Mouse (Mus musculus) kidney, postnatal 25 days (tissue): ENCODE measurements around the gene Rbms3.
A peak's percentile ranks its signal among the peaks of the same experiment; 100 is the strongest.

Experiments
- DNase-seq, 2 experiments: peaks; one replicate each; pipeline ENCODE4 v3.0.0; 2021; ENCODE audit warnings: mixed read lengths in 2 of 2

Rbms3 gene

DNA sequence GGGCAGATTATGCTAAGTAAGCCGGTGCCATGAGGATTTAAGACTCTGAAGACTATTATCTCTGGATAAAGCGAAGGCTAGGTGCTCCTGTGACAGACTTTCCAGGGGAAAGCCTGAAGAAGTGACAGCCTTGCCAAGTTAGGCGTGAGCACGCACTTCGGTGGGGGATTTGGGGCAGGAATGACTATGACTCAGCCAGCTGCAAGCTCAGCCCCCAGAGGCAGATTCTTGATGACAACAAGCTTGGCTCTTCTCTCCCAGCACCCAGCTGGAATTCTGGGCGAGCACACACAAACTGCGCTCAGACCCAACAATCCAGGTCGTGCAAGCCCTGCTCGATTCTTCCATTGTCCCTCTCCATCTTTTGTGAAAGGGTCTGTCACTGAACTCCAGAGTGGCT is 1038.6 kb downstream of the Rbms3 start:
- DNase-seq, result no peak

DNA sequence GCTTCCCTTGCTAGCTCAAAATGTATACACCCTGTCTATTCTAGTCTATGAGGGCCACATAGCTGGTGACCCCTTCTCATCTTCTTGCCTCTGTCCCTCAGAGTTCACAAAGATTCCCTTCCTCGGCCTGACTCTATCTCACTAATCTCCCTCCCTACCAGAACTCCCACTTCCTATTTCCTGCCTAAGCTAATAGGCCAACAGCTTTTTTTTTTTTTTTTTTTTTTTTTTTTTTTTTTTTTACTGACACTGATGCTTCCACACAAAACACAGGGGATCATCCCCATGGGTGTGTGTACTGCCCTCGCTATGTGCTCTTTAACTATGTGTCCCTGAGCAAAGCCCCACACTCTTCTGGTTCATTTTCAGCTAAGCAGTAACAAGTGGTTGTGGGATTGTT is 1060.0 kb downstream of the Rbms3 start:
- no peak for DNase-seq

DNA sequence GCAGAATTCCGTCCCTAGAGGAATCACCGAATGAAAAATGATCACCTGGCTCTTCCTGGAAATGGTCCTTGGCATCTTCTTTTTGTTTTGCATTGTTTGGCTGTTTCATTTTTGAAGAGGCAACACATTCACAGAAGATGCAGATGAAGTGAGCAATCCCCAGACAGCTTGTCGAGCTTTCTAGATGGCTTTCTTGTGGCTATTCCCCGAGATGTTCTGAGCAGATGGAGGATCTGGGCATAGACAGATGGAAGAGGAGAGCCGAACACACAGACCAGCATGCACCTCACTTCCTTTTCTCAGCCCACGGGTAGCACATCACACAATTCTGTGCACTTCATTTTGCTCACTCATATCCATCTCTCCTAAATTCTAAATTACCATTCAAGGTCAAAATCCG is 1063.0 kb downstream of the Rbms3 start:
- DNase-seq, result no peak

DNA sequence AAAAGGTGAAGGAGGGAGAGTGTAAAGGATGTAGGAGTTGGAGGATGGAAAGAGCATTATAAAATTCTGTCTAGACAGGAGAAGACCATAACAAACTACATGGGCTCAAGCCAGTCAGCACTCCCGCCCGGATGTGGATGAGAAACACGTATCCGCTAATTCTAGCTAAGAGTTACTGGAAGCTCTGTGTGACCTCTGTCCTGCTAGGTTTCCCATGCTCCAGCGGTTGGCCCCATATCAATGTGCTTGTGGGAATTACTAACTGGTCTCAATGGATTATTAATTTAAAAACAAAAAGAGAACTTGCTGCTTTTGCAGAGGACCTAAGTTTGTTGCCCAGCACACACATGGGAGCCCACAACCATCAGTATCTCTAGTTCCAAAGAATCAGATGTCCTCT is 1071.9 kb downstream of the Rbms3 start:
- DNase-seq, result no peak

DNA sequence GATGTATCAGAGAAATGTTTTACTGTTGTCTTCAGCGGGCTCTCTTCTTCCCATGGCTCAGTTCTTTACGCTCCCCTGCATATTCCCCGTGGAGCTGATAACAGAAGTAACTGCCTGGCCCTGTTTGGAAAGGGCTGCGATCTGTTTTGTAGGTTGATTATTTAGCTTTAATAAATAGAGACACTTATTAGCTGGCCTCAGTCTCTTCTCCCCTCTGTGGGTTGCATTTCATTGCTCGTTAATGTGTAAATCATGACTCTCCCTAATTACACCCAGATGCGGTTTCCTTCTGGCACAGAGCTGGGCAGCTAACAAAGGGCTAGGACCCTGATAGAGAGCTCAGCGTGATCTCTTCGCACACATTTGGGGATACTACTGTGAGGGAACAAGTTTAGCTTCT is 1073.1 kb downstream of the Rbms3 start:
- no peak for DNase-seq

DNA sequence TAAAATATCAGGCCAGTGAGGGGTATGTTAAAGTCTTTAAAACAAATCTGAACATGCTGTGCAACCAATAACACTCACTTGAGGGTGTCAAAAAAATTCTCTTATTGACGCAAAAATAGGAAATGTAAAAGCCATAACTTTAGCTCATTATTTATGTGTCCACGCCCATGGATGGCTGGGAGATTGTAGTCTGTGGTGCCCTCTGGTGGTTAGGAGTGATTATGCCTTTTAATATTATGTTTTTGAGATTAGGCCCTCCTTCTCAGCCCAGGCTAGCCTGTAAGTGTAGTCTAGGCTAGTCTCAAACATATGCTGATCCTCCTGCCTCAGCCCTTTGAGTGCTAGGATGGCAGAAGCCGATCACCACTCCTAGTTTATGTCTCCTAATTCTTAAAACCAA is 1076.5 kb downstream of the Rbms3 start:
- no peak for DNase-seq

DNA sequence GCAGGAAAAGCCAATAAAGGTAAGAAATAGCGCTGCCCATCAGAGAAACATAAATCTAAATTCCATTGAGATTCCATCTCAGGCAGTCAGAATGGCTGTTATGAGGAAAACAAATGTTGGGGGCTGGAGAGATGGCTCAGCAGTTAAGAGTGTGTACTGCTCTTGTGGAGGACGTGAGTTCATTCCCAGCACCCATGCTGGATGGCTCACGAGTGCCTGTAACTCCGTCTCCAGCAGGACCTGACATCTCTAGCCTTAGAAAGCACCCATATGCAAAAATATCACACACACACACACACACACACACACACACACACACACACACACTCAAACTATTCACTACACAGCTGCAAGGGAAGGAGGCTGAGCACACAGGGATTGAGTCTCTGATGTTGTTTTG is 1083.6 kb downstream of the Rbms3 start:
- DNase-seq, result no peak

DNA sequence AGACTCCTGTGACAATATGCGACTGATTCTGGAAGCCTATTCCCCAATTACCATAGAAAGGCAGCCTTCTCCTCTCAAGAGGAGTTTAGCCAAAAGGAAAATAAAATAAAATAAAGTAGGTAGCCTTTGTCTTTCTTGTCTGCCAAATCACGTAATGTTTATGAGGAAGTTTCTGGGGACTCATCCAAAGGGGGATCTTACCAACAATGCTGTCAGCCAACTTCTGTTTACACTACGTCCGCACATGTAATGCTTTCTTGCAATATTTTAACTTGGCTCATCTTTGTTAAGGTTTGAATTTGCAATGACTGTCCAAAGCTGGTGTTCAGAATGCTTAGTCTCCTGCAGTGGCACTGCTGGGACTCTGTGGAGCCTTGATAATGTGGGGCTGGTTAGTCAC is 1086.9 kb downstream of the Rbms3 start:
- no peak for DNase-seq

DNA sequence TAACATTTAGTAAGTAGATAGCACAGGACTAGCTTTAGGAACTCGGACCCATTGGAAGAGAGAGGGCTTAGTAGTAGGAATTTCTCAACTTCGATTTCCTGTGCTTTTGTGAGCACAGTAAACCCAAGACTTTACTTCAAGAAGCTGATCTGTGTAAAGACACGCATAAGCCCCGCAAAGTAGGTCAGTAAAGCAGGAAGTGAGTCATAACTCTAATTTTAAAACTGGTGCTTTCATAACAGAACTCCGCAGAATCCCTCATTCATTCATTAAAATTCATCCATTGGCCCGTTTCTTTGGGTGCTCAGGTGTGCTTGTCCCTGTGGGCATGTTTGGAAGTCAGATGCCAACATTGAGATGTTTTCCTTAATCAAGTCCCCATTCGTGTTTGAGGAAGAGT is 1087.7 kb downstream of the Rbms3 start:
- DNase-seq, result no peak

DNA sequence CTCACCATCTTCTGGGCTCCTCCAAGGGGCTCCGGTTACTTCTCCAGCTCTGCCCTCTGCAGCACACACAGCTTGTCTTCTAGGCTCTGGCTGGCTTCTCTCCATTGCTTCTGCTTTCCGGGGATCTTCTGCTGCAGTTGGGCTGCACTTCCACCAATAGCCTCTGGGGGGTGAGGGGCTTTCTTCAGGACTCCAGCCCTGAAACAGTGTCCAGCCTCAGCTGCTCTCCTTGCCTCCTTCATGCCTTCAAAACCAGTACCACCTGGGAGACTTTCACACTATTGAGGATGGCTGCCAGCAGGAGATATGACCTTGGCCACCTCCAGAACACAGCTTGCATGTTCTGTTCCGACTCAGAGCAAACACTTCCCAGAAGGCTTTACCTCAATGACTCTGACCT is 1094.0 kb downstream of the Rbms3 start:
- peak in 1 of 2 experiments; percentile 4 for DNase-seq

DNA sequence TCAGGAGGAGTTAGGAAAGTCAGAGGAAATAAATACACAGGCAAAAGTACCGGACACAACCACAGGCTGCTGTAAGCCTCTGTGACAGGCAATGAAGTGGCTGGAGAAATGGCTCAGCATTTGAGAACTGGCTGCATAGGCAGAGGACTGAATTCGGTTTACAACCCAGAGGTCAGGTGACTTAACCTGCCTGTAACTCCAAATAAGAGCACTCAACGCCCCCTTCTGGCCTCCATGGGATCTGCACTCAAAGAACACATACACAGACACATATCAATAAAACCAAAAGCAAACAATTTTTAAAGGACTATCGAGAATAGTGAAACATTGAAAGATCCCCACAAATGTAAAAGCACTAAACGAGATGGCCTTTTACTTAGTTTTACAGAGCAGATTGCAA is 1096.3 kb downstream of the Rbms3 start:
- DNase-seq, result no peak

DNA sequence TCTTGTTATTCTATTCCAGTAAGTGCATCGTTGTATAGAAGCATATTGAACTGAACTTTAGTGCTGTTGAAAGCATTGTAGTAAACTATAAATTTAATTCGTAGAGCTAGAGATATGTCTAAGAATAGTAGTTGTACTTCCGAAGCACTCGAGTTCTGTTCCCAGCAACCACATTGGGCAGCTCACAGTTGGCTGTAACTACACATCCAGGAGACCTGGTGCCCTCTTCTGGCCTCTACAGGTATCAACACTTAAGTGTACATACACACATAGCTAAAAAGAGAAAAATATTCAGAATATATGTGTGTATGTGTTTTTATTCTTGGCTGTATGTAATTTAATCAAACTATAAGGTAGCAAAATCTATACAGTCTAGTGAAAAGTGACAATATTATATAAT is 1098.6 kb downstream of the Rbms3 start:
- DNase-seq, result no peak

DNA sequence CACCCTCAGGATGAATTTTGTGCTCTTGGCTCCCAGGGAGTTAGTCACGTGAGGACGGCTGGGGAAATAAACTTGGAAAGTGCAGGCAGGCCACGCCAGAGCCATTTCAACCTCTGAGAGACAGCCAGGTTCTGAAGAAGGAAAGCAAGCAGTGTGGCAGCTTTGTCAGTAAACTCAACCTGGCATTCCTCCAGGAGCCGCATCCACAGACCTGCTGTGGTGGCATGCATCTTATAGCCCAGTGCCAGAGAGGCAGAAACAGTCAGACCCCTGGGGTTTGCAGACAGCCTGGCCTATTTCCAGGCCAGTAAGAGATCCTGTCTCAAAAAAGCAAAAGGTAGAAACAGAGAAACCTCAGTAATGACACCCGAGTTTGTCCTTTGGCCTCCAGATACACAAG is 1105.3 kb downstream of the Rbms3 start:
- no peak for DNase-seq
